Mouse (Mus musculus): ENCODE measurements around the gene Olfr267. TPM values are rescaled to one million over a fixed set of nuclear protein-coding genes. Genes with fewer than 3 reads are reported as not detected.

Olfr267 gene
- polyA plus RNA-seq (2016; fragmentation: Nextera tagmentation; extraction: Ambion mirVana): not detected in 2 replicates

DNA sequence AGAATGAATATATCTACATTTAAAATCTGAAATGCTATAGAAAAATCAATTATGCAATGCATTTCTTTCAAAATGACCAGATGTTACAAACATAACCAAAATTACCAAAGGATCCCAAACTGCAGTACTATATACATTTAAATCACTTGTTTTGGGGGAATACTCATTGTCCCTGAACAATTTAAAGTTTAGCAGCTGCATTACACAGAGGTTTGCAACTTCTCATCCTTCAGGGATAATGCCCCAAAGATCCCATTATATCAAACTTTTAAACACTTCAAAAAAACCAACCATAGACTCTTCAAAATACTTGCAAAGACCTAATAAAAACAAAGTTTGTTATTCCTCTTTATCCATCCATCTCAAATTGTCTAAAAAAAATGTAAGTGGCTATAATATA is at the start of gene Olfr267:
Olfr267 (minus strand) TSS at position 101 of the 400 bp plus-strand sequence.
- no peak within 1 kb of the TSS for H3K4me3 ChIP-seq (replicated peaks)
- ATAC-seq (ENCODE audit: low FRiP score): no peak
- no peaks in the 10 kb centered on the region for H3K4me1 ChIP-seq
- no peaks in the 10 kb centered on the region for H3K9me3 ChIP-seq
- H3K9ac ChIP-seq: no peak within 1 kb of the TSS
- H3K27ac ChIP-seq: no peak within 1 kb of the TSS
- no peaks in the 10 kb centered on the region for H3K36me3 ChIP-seq (replicated peaks)
- H3K4me2 ChIP-seq: no peak within 1 kb of the TSS
- no peaks in the 10 kb centered on the region for H3K27me3 ChIP-seq

DNA sequence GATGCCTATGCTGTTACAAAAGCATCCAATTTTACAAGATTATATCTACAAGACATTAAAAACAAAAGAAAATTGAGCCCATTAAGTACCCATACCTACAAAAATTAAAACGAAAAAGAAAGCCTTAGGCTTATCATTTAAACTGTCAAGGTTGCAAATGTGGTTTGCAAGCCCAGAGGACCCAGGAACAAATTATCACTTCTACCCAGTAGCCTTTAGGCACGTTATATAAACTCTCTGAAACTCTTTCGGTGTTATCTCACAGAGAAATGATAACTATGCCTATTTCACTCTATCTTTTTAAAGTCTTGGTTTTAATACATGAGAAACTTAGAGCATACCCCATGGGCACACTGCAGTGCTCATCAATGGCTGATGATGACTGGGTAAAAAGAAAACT is 45.4 kb upstream of the Olfr267 start:
- 90% methylated on average over 3 of the region's 3 CpGs for WGBS
- H3K9me3 ChIP-seq: no peaks in the 10 kb centered on the region
- H3K36me3 ChIP-seq (replicated peaks): peaks cover 18% of the 10 kb centered on the region; the same call in 1 of the 2 replicates
- H3K4me2 ChIP-seq: no peak overlapping the region
- H3K27ac ChIP-seq: no peak overlapping the region
- no peak overlapping the region for H3K9ac ChIP-seq
- H3K4me3 ChIP-seq (replicated peaks): no peak overlapping the region
- H3K27me3 ChIP-seq: no peaks in the 10 kb centered on the region
- no peaks in the 10 kb centered on the region for H3K4me1 ChIP-seq
- no peak for ATAC-seq (ENCODE audit: low FRiP score)

DNA sequence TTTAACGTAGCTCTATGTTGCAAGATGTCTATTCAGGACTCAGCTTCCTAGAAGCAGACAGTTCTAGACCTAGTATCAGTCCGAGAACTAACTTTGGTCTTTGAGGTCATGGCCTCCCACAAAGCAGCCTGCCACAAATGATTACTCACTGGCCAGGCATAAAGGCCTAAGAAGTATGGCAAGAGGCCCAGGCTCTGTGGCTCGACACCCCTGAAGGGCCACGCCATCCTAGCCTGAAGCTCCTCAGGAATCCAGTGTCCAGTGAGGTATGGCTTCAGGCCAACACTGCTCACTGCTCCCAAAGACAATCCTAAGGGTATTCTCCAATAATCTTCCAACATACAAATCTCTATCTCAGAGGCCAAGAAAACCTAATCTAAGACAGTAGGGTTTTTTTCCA is 38.4 kb upstream of the Olfr267 start:
- Histone ChIP-seq H3K4me3 (replicated peaks) (no peak overlapping the region), H3K9me3 (no peaks in the 10 kb centered on the region), H3K9ac (no peak overlapping the region), H3K36me3 (replicated peaks) (peaks cover 39% of the 10 kb centered on the region), H3K4me1 (no peaks in the 10 kb centered on the region), H3K4me2 (no peak overlapping the region), H3K27ac (no peak overlapping the region), H3K27me3 (no peaks in the 10 kb centered on the region)
- ATAC-seq (ENCODE audit: low FRiP score): no peak
- 91% methylated on average over 4 of the region's 4 CpGs for WGBS

DNA sequence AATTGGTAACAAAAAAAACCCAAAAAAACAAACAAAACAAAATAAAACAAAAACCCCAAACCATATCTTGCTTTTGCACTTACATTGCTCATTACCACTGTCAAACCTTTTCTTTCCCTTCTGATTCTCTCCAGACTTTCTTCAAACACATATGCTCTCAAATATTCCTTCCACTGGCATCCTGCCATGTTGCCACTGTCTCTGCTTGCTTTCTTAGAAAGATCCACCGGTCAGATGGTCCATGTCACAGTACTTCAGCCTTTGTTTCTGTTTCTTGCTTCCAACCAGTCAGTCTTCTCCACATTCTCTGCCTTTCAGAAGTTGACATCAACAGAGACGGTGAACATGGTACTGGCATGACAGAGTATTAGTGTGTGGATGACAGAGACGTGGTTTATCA is 857 bp downstream of the Olfr267 start:
- H3K9ac ChIP-seq: no peak overlapping the region
- whole genome bisulfite sequencing: 79% methylated on average over 3 of the region's 3 CpGs
- H3K27ac ChIP-seq: no peak overlapping the region
- H3K9me3 ChIP-seq: no peaks in the 10 kb centered on the region
- no peaks in the 10 kb centered on the region for H3K27me3 ChIP-seq
- no peaks in the 10 kb centered on the region for H3K4me1 ChIP-seq
- no peak overlapping the region for H3K4me3 ChIP-seq (replicated peaks)
- no peak overlapping the region for H3K4me2 ChIP-seq
- no peaks in the 10 kb centered on the region for H3K36me3 ChIP-seq (replicated peaks)
- no peak for ATAC-seq (ENCODE audit: low FRiP score)

DNA sequence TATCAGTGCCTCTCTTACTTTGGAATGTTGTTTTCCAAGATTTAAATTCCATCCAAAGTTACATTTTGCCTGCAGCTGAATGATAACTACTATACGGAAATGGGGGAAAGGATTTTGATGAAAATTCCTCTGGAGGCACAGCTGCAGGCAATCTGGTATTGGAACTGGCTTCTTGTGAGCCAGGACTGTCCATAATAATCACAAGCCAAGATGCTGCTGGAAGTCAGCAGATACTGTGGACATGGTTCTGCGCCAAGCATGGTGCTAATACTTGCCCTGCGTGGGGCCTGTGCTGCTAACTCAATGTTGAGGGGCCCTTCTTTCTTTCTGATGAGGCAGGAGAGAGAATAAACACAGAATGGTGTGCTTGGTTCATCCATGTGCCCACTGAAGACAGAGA is 24.1 kb downstream of the Olfr267 start:
- ATAC-seq (ENCODE audit: low FRiP score): no peak
- WGBS: 90% methylated on average over 3 of the region's 3 CpGs
- no peaks in the 10 kb centered on the region for H3K9me3 ChIP-seq
- H3K4me1 ChIP-seq: no peaks in the 10 kb centered on the region
- H3K27me3 ChIP-seq: no peaks in the 10 kb centered on the region
- no peak overlapping the region for H3K4me3 ChIP-seq (replicated peaks)
- H3K4me2 ChIP-seq: no peak overlapping the region
- H3K9ac ChIP-seq: no peak overlapping the region
- no peaks in the 10 kb centered on the region for H3K36me3 ChIP-seq (replicated peaks)
- H3K27ac ChIP-seq: no peak overlapping the region

DNA sequence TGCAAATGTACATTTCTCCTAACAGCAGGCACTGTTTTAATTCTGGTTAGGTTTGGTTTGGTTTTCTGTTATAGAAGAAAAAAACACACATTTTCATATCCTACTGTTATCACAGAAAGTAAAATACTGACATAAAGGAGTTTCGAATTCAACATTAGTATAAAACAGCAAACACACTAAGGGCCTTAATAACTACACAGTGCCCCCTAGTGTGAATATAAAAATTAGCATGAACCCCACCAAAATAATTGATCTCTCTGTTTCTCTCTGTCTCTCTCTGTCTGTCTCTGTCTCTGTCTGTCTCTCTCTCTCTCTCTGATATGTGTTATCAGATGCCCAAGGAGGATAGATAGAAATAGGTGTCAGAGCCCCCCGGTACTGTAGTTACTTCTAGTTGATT is 38.0 kb downstream of the Olfr267 start:
- Histone ChIP-seq H3K4me3 (replicated peaks) (no peak overlapping the region), H3K36me3 (replicated peaks) (no peaks in the 10 kb centered on the region), H3K27ac (no peak overlapping the region), H3K9me3 (no peaks in the 10 kb centered on the region), H3K4me1 (peaks cover 2% of the 10 kb centered on the region; the same call in 1 of the 2 replicates), H3K4me2 (no peak overlapping the region), H3K9ac (no peak overlapping the region), H3K27me3 (no peaks in the 10 kb centered on the region)
- ATAC-seq (ENCODE audit: low FRiP score): no peak
- 57% methylated on average over 2 of the region's 2 CpGs for WGBS

- no peak for ATAC-seq (ENCODE audit: low FRiP score)
- Histone ChIP-seq H3K4me3 (replicated peaks) (no peak overlapping the region), H3K27ac (no peak overlapping the region), H3K4me2 (peak overlapping the region; percentile 15), H3K36me3 (replicated peaks) (no peaks in the 10 kb centered on the region), H3K9ac (no peak overlapping the region), H3K4me1 (peaks cover 2% of the 10 kb centered on the region; the same call in 1 of the 2 replicates), H3K27me3 (no peaks in the 10 kb centered on the region), H3K9me3 (no peaks in the 10 kb centered on the region)
- WGBS: 32% methylated on average over 10 of the region's 10 CpGs
Observed at GRCm38 (mm10) chr4:58749101-58749500, 38.4 kb downstream of the Olfr267 start.

DNA sequence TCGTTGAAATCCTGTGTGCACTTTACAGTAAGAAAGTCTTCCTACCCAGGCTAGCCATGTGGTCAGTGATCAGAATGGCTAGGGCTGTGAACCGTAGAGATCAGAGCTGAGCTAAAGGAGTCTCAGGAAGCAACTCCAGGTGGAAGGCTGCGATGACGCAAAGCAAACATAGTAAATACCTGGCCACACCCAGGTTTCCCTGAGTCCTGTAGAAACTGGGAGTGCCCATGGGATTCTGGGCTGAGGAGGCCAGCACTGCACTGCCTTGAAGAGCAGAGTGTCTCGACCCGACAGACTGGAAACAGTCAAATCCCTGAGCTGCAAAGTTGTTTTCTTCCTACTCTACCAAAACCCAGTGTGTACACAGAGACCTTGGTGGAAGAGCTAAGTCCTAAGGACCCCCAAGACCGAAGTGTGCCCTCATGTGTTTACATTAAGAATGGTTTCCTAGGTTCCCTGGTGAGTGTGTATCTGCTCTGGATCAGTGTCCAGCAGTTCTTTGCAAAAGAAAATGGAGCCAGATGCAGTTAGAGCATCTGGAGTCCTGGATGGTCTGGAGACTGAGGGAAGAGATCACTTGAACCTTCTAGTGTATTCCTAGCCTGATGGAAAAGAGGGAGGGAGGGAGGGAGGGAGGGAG is 41.8 kb downstream of the Olfr267 start:
- H3K4me2 ChIP-seq: no peak overlapping the region
- 85% methylated on average over 7 of the region's 7 CpGs for WGBS
- no peaks in the 10 kb centered on the region for H3K9me3 ChIP-seq
- H3K4me1 ChIP-seq: peaks cover 2% of the 10 kb centered on the region; the same call in 1 of the 2 replicates
- ATAC-seq (ENCODE audit: low FRiP score): no peak
- H3K27ac ChIP-seq: no peak overlapping the region
- no peaks in the 10 kb centered on the region for H3K27me3 ChIP-seq
- H3K4me3 ChIP-seq (replicated peaks): no peak overlapping the region
- H3K9ac ChIP-seq: no peak overlapping the region
- no peaks in the 10 kb centered on the region for H3K36me3 ChIP-seq (replicated peaks)

DNA sequence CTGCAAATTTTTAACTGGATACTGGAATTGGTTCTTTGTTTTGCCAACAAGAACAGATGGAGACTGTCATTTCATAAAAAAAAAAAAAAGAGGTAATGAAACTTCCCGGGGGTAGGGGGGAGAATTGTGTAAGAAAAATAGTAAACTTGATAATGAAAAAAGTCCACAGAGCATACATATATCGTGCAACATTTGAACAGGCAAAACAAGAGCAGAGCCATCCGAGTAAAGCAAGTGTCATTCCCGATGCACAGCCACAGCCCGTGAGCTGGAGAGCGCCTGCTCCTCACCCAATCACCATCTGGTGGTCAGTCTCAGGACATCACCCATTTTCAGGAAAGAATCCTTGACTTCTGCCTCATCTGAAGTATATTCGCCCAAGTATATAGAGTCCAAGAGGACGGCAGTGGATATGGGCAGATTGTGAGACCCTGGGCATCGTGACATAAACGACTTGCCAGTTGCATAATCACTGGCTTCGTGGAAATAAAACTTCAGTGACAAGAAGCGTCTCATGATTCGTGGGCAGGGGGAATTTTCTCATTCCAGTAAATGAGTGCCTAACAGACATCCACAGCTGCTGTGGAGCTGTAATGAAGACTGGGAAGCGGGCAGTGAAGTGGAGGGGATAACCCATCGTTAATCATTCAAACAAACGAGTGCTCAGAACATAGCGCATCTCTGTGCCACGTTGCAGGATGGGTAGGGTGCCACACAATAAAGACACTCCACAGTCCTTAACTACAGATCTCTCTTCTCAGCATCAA is 50.5 kb downstream of the Olfr267 start:
- H3K36me3 ChIP-seq (replicated peaks): no peaks in the 10 kb centered on the region
- H3K4me1 ChIP-seq: no peaks in the 10 kb centered on the region
- WGBS: 79% methylated on average over 18 of the region's 18 CpGs
- H3K27ac ChIP-seq: no peak overlapping the region
- H3K9ac ChIP-seq: no peak overlapping the region
- H3K4me2 ChIP-seq: no peak overlapping the region
- no peaks in the 10 kb centered on the region for H3K27me3 ChIP-seq
- H3K9me3 ChIP-seq: no peaks in the 10 kb centered on the region
- no peak for ATAC-seq (ENCODE audit: low FRiP score)
- no peak overlapping the region for H3K4me3 ChIP-seq (replicated peaks)

Other genes with a start within 250 kb of the Olfr267 start
- gene Lpar1, start 233.8 kb downstream of the Olfr267 start, polyA plus RNA-seq (2016; fragmentation: Nextera tagmentation; extraction: Ambion mirVana): 45.9 and 50.2 TPM in 2 replicates
- 44.4 and 47.1 TPM in 2 replicates for gene Ecpas, start 125.0 kb upstream of the Olfr267 start, polyA plus RNA-seq (2016; fragmentation: Nextera tagmentation; extraction: Ambion mirVana)
- 1.2 and 1.3 TPM in 2 replicates for gene Zkscan16, start 155.9 kb upstream of the Olfr267 start, polyA plus RNA-seq (2016; fragmentation: Nextera tagmentation; extraction: Ambion mirVana)
- 10.0 and 10.5 TPM in 2 replicates for gene Ptgr1, start 199.4 kb upstream of the Olfr267 start, polyA plus RNA-seq (2016; fragmentation: Nextera tagmentation; extraction: Ambion mirVana)
- gene Dnajc25, start 207.3 kb upstream of the Olfr267 start, polyA plus RNA-seq (2016; fragmentation: Nextera tagmentation; extraction: Ambion mirVana): 5.2 and 8.5 TPM in 2 replicates
- 6.7 and 8.2 TPM in 2 replicates for gene Gm20503, start 215.5 kb upstream of the Olfr267 start, polyA plus RNA-seq (2016; fragmentation: Nextera tagmentation; extraction: Ambion mirVana)
- gene Gng10, start 247.4 kb upstream of the Olfr267 start, polyA plus RNA-seq (2016; fragmentation: Nextera tagmentation; extraction: Ambion mirVana): 110 and 111 TPM in 2 replicates

Data from forebrain, embryonic 12.5 days (tissue).